Mouse (Mus musculus): Measurements from ENCODE around the gene Rnf225.

Rnf225 gene

GRCm38 (mm10) chr7:12980291-12980690, 53.1 kb downstream of the Rnf225 start:
- no peak for DNase-seq (ENCODE audit: low spot score)

Data from spleen, adult 12 weeks (tissue).